Mouse (Mus musculus) thymus, adult 2 months (tissue): ENCODE data around the gene Gm867.

ENCODE experiments used
- CTCF ChIP-seq: fragments of 200-500 bp; IDR thresholded peaks from 2 replicates; pipeline ENCODE4 v1.5.1; 2012; ENCODE audit warnings: mild to moderate bottlenecking, control low read depth, low read length, moderate library complexity, borderline replicate concordance; ENCODE audit not compliant: control insufficient read depth, poor library complexity, insufficient read depth; ENCODE audit errors: extremely low read depth
- POLR2A ChIP-seq: fragments of 200-500 bp; IDR thresholded peaks from 2 replicates; pipeline ENCODE4 v1.6.1; 2012; ENCODE audit warnings: mild to moderate bottlenecking, low read length, control low read depth, moderate library complexity; ENCODE audit not compliant: control insufficient read depth, poor library complexity, insufficient read depth; ENCODE audit errors: extremely low read depth

DNA sequence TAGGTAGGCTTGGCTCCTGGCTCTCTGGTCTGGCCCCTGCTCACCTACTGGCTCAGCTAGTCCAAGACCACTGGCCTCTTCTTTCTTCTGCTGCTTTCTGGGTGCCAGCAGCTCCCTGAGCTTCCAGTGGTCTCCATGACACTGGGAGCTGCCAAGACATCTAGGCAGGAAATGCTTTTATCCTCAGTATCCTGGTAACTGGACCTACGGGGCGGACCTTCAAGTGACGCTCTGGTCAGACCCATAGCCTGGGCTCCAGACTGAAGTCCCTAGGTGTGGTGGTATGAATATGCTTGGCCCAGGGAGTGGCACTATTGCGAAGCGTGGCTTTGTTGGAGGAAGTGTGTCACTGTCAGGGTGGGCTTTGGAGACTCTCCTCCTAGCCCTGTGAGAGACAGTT, at the start of gene Gm867:
- TF ChIP-seq CTCF (no peak), POLR2A (no peak)
